Mouse (Mus musculus): ENCODE data around the gene Plod3.

- TF ChIP-seq CTCF (IDR thresholded peaks at IDR 0.05; ENCODE audit: borderline replicate concordance, insufficient read depth, low read depth, low read length) = no peak
- TF ChIP-seq POLR2A (IDR thresholded peaks at IDR 0.05; ENCODE audit: borderline replicate concordance, insufficient read depth, low read length) = no peak
Measured at GRCm38 (mm10) chr5:136965686-136966085, 21.1 kb upstream of the Plod3 start.
